Mouse (Mus musculus): ENCODE results near the gene Kcna6.

- TF ChIP-seq GATA1 (IDR thresholded peaks at IDR 0.05; ENCODE audit: borderline replicate concordance, low read length) (no peak), FLI1 (IDR thresholded peaks at IDR 0.05; ENCODE audit: low read length) (no peak)
Measured at GRCm38 (mm10) chr6:126735806-126736205, 4.7 kb downstream of the Kcna6 start.

All from megakaryocyte, embryonic 14.5 days (primary cell).